Mouse (Mus musculus): ENCODE measurements around the gene AC124502.3.

AC124502.3 gene

DNA sequence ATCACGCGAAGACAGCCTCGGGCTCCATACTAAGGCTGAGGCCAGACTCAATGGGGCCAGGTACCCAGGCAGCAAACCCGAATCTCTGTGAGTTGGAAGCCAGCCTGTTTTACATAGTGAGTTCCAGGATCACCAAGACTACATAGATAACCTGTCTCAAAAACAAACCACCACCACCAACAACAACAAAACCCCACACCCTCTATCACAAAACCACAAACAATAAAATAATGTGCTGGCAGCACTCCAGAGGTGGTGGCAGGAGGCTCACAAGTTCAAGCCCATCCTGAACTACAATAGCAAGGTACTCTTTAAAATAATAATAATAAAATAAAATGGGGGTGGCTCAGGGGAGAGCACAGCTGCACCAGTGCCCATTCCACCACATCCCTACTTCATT lies 2.1 kb upstream of the AC124502.3 start:
- DNase-seq: no peak

DNA sequence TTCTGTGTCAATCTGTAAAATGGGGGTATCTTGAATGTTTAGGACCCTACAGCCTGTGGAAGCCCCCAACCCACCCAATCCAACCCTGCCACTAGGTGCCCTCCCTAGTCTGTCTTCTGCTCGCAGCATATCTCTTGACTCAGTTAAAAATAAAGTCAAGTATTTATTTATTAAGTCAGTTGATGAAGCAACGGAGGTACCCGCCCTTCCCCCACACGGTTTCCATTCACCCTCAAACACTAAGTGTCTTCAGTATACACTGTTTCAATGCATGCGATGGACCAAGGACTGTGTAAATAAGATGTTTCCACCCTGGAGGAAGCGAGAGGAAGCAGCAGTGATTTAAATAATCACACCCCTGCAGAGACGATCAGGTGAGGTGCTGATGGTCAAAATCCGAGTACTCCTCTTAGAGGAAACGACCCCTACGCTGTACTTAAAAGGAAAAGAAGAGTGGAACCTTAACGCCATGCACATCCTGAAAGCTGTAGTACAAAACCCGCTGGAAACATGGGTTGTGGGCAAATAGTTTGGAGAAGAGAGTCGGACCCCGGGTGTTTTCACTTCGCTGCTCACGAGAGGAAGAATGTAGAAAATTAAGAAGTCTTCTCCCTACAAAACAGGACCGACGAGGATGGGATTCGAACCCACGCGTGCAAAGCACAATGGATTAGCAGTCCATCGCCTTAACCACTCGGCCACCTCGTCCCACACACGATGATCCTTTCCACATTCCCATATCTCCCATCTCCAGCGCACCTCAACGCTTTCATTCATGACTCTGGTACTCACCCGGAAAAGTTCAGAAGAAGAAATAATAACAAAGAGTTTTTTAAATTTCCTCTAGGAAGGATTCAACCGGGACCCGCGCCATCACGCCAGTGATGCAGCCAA lies 766 bp upstream of the AC124502.3 start:
- peak; percentile 91 to 95 for DNase-seq

- DNase-seq: peak in 1 of 2 experiments; percentile 39
Measured at GRCm38 (mm10) chr19:5039301-5040114, 817 bp downstream of the AC124502.3 start.

DNA sequence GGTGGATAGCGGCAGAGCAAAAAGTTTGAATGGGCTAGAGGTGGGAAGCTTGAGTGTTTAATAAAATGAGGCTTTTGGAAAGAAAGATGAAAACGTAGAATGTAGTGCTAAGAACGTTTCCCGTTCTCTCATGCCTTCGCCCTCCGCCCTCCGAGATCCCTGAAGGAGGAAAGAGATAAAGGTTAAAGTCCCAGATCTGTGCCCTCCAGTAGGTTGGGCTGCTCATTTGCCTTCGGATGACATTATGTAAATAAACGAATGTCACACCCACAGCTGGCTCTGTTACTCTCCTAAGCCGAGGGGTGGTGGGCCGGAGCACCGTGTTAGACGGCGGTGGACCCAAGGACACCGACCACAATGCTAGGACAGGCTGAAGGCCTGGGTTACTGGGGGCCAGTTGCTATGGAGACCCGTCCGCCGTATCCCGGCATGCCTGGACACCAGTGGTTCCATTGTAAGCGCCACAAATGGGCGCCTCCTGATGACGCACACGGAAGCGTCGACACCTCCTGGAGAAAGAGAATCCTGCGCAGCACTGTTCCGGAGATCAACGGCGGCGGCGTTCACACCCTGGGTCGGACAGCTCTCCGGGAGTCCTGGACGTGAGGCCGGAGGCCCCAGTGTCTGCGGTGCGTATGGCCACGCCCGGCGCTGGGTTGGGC lies 2.3 kb downstream of the AC124502.3 start, which contains the start of gene Brms1:
Gene Brms1, plus strand, starts transcription at position 493 of the 662 bp plus-strand sequence.
- peak; percentile 89 to 90 for DNase-seq

- no peak for DNase-seq
Measured at GRCm38 (mm10) chr19:5041588-5041987, 2.9 kb downstream of the AC124502.3 start.

DNA sequence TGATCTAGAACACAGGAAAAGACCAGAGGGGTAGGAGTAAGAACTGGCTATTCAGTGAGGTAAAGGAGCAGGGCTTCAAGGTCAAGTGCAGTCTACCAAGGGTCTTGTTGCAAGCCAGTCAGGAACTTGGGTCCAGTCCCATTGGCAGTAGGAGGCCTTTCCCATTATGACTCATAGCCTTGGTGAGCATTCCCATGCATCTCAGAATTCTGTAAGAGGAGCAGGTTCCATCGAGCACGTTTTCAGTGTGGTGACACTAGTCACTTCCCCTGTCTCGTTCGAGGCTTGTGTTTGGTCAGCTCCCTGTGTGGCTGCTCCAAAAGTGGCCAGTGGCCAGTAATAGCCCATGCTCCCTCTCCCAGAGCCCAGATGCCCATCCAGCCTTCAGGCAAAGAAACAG lies 6.8 kb downstream of the AC124502.3 start:
- no peak for DNase-seq

DNA sequence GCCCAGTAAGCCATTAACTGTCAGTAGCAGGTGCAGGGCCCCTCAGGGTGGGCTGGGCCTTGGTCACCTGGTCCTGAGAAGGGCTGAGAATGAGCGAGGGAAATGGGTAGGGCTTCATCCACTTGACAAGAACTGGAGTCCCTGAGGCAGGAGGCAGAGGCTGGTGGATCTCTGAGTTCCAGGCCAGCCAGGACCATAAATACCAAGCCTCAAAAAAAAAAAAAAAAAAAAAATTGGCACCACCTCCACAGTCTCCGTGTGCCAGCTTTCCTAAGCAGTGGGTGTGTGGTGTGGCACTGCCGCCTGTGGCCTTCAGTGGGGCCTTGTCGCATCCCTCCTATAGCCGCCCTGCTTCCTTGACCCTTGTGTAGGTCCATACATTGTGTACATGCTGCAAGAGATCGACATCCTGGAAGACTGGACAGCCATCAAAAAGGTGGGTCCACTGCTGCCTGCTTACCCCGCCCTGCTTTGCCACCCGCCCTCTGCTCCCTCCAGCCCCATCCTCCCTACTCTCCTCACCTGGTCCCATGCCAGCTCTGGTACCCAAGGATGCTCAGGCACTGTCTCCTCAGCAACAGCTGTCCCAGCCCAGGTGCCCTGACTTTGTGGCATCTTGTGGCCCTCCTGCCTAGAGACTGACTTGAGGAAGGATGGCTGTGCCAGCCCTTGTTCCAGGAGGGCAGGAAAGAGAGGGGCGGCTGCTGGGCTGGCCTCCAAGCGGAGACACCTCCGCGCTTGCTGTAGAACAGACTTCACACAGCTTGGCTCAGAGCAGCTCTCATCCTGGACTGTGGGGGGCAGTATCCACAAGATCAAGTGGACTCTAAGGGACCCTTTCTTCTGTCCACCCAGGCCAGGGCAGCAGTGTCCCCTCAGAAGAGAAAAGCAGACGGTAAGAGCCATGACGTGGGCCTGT lies 9.7 kb downstream of the AC124502.3 start:
- no peak for DNase-seq

GRCm38 (mm10) chr19:5049325-5049724 lies 10.6 kb downstream of the AC124502.3 start:
- no peak for DNase-seq

DNA sequence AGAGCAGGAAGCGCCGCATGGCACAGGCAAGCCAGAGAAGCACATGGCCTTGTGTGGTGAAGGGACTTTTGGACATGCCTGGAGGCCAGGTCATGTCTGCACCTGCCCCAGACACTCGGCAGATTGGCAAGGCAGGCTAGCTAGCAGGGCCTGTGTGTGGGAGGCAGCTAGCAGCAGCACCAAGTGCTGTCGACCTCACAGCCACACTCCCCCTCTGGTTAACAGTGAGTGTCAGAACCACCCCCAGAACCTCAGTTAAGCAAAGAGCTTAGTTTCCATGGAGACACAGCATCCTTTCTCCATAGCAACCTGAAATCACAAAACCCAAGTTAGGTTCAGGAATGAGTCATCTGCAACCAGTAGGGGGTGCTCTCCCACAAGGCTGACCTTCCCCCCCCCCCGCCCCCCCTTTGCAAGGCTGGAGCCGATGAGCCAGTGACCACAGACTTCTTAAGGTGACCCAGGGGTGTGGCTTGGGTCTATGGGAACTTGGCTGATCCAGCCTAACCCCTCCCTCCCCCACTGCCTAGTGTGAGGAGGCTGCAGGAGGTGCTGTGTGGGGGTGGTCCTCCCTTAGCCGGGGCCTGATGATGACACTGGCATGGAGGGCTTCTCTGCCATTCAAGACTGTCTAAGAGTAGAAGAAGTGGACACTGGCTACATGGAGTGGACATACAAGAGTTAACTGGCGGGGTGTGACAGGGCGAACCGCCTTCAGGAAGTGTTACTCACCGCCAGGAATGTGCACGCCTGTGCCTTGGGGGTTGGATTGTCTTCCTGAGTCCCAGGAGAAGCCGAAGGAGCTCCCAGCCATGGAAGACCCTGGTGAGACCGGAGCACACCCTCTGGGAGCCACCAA lies 11.6 kb downstream of the AC124502.3 start, which contains the start of gene Rin1:
Gene Rin1, plus strand, starts transcription at position 435 of the 859 bp plus-strand sequence.
- DNase-seq: peak; percentile 44 to 55

DNA sequence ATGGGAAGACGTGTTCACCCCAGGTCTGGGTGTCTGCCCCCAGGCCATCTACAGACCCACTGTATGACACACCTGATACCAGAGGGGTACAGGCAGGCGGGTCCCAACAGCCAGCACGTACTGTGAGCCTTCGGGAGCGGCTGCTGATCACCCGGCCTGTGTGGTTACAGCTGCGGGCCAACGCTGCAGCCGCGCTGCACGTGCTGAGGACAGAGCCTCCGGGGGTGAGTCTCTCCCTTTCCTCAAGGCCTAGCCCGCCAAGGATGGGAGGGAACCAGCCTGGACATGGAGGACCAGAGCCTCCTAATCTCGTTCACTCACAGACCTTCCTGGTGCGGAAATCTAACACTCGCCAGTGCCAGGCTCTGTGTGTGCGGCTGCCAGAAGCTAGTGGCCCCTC lies 12.3 kb downstream of the AC124502.3 start:
- DNase-seq: peak in 1 of 2 experiments; percentile 43

- peak in 1 of 2 experiments; percentile 38 for DNase-seq
Measured at GRCm38 (mm10) chr19:5051515-5051914, 12.8 kb downstream of the AC124502.3 start.

DNA sequence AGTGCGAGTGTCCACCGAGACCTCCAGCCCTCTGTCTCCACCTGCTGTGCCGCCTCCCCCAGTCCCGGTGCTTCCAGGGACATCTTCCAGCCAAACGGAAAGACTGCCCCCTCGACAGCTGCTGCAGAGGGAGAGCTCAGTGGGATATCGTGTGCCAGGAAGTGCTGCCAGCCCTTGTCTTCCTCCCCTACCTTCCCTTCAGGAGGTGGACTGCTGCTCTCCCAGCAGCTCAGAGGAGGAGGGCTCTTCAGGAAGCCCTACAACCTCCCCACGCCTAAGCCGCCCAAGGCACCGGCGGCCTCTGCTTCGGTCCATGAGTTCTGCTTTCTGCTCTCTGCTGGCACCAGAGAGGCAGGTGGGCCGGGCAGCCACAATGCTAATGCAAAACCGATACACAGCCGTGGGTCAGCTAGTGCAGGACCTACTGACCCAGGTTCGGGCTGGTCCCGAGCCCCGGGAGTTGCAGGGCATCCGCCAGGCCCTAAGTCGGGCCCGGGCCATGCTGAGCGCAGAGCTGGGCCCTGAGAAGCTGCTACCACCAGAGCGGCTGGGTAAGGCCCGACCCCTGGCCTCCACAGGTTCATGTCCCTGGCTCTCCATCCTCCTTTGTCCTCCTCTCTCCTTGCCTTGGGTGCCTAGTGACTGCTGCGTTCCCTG lies 13.6 kb downstream of the AC124502.3 start:
- DNase-seq: peak; percentile 58 to 64

DNA sequence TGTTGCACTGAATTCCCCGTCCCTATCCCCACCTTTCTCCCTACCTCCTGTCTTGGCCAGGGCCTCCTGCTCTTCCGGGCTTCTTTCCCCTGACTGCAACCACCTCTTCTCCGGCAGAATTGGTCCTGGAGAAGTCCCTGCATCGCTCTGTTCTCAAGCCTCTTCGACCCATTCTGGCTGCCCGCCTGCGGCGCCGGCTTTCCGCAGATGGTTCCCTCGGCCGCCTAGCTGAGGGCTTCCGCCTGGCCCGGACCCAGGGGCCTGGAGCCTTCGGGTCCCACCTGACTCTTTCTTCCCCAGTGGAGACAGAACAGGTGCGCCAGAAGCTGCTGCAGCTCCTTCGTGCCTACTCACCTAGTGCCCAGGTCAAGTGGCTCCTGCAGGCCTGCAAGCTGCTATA lies 14.2 kb downstream of the AC124502.3 start:
- peak; percentile 71 to 79 for DNase-seq

DNA sequence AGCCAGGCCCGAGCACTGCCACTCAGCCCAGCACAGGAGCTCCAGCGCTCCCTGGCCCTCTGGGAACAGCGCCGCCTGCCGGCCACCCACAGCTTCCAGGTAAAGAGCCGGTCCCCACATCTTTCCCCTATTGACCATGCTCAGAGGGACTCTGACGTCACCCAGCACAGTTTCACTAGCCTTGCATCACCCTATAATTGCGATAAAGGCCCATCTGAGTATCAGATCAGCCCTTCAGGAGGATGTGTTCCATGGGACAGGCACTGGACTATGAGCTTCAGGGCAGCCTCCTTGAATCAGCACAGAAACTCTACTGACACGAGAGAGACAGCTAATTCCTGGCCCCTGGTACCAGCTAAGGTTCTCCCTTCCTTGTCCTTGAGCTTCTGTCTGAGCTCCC lies 15.2 kb downstream of the AC124502.3 start:
- peak; percentile 74 to 80 for DNase-seq

GRCm38 (mm10) chr19:5056251-5056650 lies 17.6 kb downstream of the AC124502.3 start:
- peak in 1 of 2 experiments; percentile 45 for DNase-seq

- DNase-seq: no peak
Measured at GRCm38 (mm10) chr19:5057876-5058775, 19.4 kb downstream of the AC124502.3 start.

GRCm38 (mm10) chr19:5058801-5059771 lies 20.4 kb downstream of the AC124502.3 start:
- no peak for DNase-seq

Measured in cerebellum, adult 18-20 months (tissue).